Mouse (Mus musculus) gastrocnemius, postnatal 14 days (tissue): ENCODE data around the gene Acvr1c. TPM values are rescaled to one million over a fixed set of nuclear protein-coding genes. Genes with fewer than 3 reads are reported as not detected.

Experiments
- DNase-seq: peaks from one replicate; pipeline ENCODE4 v3.0.0; 2021; ENCODE audit warnings: mixed read lengths
- intact Hi-C: fragments of 180-260 bp; cut with DNase I; formaldehyde crosslinking; loops from one replicate; pipeline ENCODE4 v1.15.1; 2025; ENCODE audit warnings: low total_unique reads
- total RNA-seq, 2 experiments: library from RNA; stranded (reverse); gene quantifications; 2 replicates each; pipeline ENCODE4 v1.2.3; 2021

Acvr1c gene
- total RNA-seq, 2 experiments from 2014 or later, result 0.04 to 0.94 TPM

- intact Hi-C loops, result no loop called here
Observed at GRCm38 (mm10) chr2:58289759-58290431, 67.8 kb downstream of the Acvr1c start.

GRCm38 (mm10) chr2:58289331-58289730 lies 68.4 kb downstream of the Acvr1c start:
- DNase-seq, result no peak
- intact Hi-C loops, result no loop called here

More at GRCm38 (mm10) chr2:58289759-58290431, 67.8 kb downstream of the Acvr1c start:
- no peak for DNase-seq

DNA sequence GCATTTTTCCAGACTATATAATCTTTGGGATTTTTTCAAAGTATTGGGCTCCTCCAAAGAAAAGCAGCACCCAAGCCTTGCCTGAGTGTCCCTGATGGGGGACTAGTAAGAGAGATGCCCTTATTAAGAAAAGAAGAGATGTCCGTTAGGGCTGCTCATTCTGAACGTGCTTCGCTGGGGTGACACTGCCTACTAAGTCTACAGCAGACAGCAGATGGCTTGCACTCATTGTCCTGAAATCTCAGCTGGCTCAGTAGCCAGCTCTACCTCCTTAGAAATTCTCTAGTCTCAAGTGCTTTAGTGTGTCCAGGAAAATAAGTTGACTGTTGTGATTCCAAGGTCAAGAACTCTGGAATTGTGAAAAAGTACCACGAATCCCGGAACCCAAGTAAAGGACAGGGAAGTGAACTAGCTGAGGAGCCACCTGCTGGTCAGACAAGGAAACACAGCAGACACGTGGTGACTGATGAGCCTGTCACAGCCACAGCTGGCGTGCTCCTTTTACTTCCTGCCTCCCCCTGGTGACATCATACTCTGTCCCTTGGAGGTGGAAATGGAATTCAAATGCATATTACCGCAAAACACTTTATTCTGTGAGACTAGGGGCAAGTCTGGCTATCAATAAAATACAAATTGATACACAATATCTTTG lies 75.3 kb downstream of the Acvr1c start:
- peak; percentile 36 for DNase-seq
- intact Hi-C loops, result no loop called here

- intact Hi-C loops, result no loop called here
Observed at GRCm38 (mm10) chr2:58281046-58281445, 76.6 kb downstream of the Acvr1c start.

GRCm38 (mm10) chr2:58279163-58279562 lies 78.5 kb downstream of the Acvr1c start:
- no peak for DNase-seq
- intact Hi-C loops, result no loop called here

More at GRCm38 (mm10) chr2:58281046-58281445, 76.6 kb downstream of the Acvr1c start:
- no peak for DNase-seq

DNA sequence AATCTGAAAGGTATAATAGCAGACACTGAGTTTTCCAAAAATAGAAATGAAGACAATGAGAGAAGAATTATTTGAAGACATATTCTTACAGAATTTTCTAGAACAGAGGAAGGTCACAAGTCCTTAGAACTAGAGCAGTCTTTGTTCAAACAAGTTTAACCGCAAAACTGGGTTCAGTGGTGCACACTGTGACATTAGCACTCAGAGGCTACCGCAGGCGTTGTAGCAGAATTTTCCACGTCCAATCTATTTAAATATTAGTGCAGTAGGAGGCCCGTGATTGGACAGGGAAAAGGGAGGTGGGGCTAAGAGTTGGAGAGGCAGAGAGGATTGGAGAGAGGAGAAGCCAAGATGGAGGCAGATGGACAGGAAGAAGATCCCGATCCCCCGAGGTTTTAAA lies 81.2 kb downstream of the Acvr1c start:
- DNase-seq, result no peak
- intact Hi-C loops, result no loop called here

DNA sequence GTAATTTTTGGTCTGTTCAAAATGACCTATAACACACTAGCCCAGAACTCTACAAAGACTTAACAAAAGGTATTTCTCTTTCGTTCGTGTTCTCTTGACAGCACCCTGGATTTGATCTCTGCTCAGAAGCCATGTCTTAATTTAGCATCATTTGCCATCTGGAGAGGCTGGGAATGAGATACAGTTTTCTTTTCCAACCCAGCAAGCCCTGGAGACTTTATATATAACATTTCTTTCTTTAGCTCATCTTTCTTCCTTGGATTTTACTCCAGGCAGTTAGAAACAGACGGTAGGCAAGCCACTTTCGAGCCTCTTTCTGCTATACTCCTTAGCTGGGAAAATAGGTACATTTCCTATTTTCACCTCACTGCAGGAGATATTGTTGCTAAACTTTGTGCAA lies 117.1 kb downstream of the Acvr1c start:
- no peak for DNase-seq
- intact Hi-C loops, result no loop called here

DNA sequence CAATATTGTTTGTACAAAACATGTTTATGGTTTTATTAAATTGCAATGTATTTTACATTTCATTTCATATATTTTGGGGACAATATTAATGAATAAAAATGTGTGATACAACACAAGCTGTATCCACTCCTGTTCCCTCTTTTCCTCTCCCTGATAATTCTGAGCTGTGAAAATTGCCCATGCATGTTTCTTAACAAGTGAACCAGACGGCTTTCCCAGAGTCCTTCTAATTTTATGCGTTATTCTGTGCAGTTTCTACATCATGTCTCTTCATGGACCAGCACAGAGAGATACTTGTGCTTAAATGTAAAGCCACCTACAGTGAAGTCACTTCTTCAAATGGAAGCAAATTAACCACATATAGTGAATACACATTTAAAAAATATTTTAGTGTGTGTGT lies 120.2 kb downstream of the Acvr1c start:
- DNase-seq, result no peak

More for the DNA sequence above, 120.2 kb downstream of the Acvr1c start:
- intact Hi-C loops, result no loop called here

Other genes starting within 250 kb of the Acvr1c start
- gene Cytip, start 162.4 kb downstream of the Acvr1c start, total RNA-seq, result under 1 TPM; 0.13 to 0.37 TPM
- gene Gm17409, start 112.2 kb upstream of the Acvr1c start, total RNA-seq, result not detected
- 10 to 100 TPM; 10.4 to 18.4 TPM for gene Acvr1, start 209.3 kb upstream of the Acvr1c start, total RNA-seq
- gene Upp2, start 209.4 kb upstream of the Acvr1c start, total RNA-seq, result 1 to 10 TPM in 1 of 2 experiments, under 1 TPM in 1; 0.86 to 1.3 TPM